Comparison of ENCODE assay signal across 21 mouse cellular contexts in genomic region chr4:118199093-118199492, GRCm38 (mm10). TPM values are rescaled to one million over a fixed set of nuclear protein-coding genes. Genes with fewer than 3 reads are reported as not detected.
DNase-seq lines count a peak whose midpoint lies in the region; ATAC-seq and TF ChIP-seq lines count a peak whose summit lies in the region.
"Had no signal": no experiment of that assay in that cellular context is flagged by ENCODE, and none has a peak within 500 bp of the region (broad histone marks: within the 10 kb centered on the region; RNA-seq: fewer than 3 reads in every experiment).

No protein-coding gene starts in this region.

- in situ Hi-C loops in ES-E14 (cut with MboI; ENCODE audit: low sequenced_read_pairs in 2 of 2, unreplicated experiment in 2 of 2) = no loop called here

- peak; percentile 56; the same call in 1 of the 2 replicates for ATAC-seq in liver, postnatal 0 days
- ATAC-seq in stomach, embryonic 16.5 days (ENCODE audit: insufficient read depth, low FRiP score) = no peak
- ATAC-seq: forebrain, embryonic 13.5 days; forebrain, embryonic 15.5 days; forebrain, postnatal 0 days had no signal

- no peaks in the 10 kb centered on the region for H3K36me3 ChIP-seq in liver, postnatal 0 days (replicated peaks; ENCODE audit: insufficient read depth, low read length)
- no peaks in the 10 kb centered on the region for H3K36me3 ChIP-seq in ES-Bruce4 (ENCODE audit: control insufficient read depth, insufficient read depth, low read length, poor library complexity, severe bottlenecking)
- H3K36me3 ChIP-seq in ES-E14 (ENCODE audit: control insufficient read depth, insufficient read depth, low read length, poor library complexity, severe bottlenecking) = no peaks in the 10 kb centered on the region
- H3K36me3 ChIP-seq in stomach, embryonic 16.5 days (ENCODE audit: control insufficient read depth, insufficient read depth, low read length) = no peaks in the 10 kb centered on the region
- H3K36me3 ChIP-seq in embryonic facial prominence, embryonic 10.5 days (replicated peaks) = no peaks in the 10 kb centered on the region
- H3K36me3 ChIP-seq: embryonic facial prominence, embryonic 12.5 days; forebrain, embryonic 15.5 days had no signal

- no peaks in the 10 kb centered on the region for H3K27me3 ChIP-seq in liver, postnatal 0 days (ENCODE audit: insufficient read depth, low read length)
- H3K27me3 ChIP-seq in ES-Bruce4 (ENCODE audit: control insufficient read depth, insufficient read depth, low read length, poor library complexity, severe bottlenecking) = no peaks in the 10 kb centered on the region
- H3K27me3 ChIP-seq in stomach, embryonic 16.5 days (ENCODE audit: control insufficient read depth, insufficient read depth, low read length) = no peaks in the 10 kb centered on the region
- H3K27me3 ChIP-seq in embryonic facial prominence, embryonic 10.5 days (replicated peaks; ENCODE audit: low read depth, poor library complexity, severe bottlenecking) = no peaks in the 10 kb centered on the region
- H3K27me3 ChIP-seq: embryonic facial prominence, embryonic 12.5 days; forebrain, embryonic 13.5 days; forebrain, embryonic 15.5 days had no signal

- DNase-seq in liver, postnatal 0 days = no peak
- DNase-seq in liver = no peak
- DNase-seq in ES-E14 (ENCODE audit: low read depth, low spot score) = no peak
- no peak for DNase-seq in embryonic facial prominence, embryonic 10.5 days (ENCODE audit: low spot score)
- DNase-seq in ovary, postnatal 10 days (ENCODE audit: low spot score) = no peak
- DNase-seq in right cerebral cortex, adult 18-20 months = no peak
- DNase-seq: adrenal gland, adult 2 months; adrenal gland, postnatal 10 days; adrenal gland, postnatal 25 days; cerebellum, adult 11 months; cerebellum, adult 18-20 months; cerebellum, adult 8-10 months; cerebellum, adult 9-11 months; cerebellum, postnatal 14 days; cerebellum, postnatal 36 days; forebrain, postnatal 0 days had no signal

- no peak overlapping the region for H3K9ac ChIP-seq in liver, postnatal 0 days (replicated peaks)
- H3K9ac ChIP-seq in ES-Bruce4 (ENCODE audit: low read depth, poor library complexity, severe bottlenecking) = no peak overlapping the region
- H3K9ac ChIP-seq in ES-E14 (ENCODE audit: insufficient read depth, low read depth, low read length, poor library complexity, severe bottlenecking) = no peak overlapping the region
- H3K9ac ChIP-seq in stomach, embryonic 16.5 days (ENCODE audit: low read length) = no peak overlapping the region
- H3K9ac ChIP-seq: embryonic facial prominence, embryonic 12.5 days; forebrain, embryonic 13.5 days; forebrain, embryonic 15.5 days; forebrain, postnatal 0 days had no signal

- TF ChIP-seq CTCF in liver, postnatal 0 days (IDR thresholded peaks at IDR 0.05; ENCODE audit: low read depth) = no peak
- TF ChIP-seq CTCF in ES-Bruce4 (IDR thresholded peaks at IDR 0.05; ENCODE audit: low read depth, low read length) = no peak

- WGBS in liver, postnatal 0 days (ENCODE audit: insufficient replicate concordance) = 80% methylated on average over 2 of the region's 2 CpGs
- whole genome bisulfite sequencing in stomach, embryonic 16.5 days = 83% methylated on average over 2 of the region's 2 CpGs
- 88% methylated on average over 2 of the region's 2 CpGs for WGBS in embryonic facial prominence, embryonic 10.5 days

- no peaks in the 10 kb centered on the region for H3K4me1 ChIP-seq in liver, postnatal 0 days (ENCODE audit: insufficient read depth)
- H3K4me1 ChIP-seq in ES-Bruce4 (ENCODE audit: control insufficient read depth, insufficient read depth, low read length) (peaks cover 2% of the 10 kb centered on the region), ES-E14 (ENCODE audit: control insufficient read depth in 2 of 2, insufficient read depth in 2 of 2, low read length in 2 of 2, poor library complexity in 1 of 2) (no peaks in the 10 kb centered on the region)
- no peaks in the 10 kb centered on the region for H3K4me1 ChIP-seq in stomach, embryonic 16.5 days (ENCODE audit: control insufficient read depth, insufficient read depth, low read length)
- peaks cover 5% of the 10 kb centered on the region; the same call in 1 of the 2 replicates for H3K4me1 ChIP-seq in embryonic facial prominence, embryonic 10.5 days
- H3K4me1 ChIP-seq: embryonic facial prominence, embryonic 12.5 days; forebrain, embryonic 13.5 days; forebrain, embryonic 15.5 days had no signal

- TF ChIP-seq EP300 in liver, postnatal 0 days (IDR thresholded peaks at IDR 0.05; ENCODE audit: low read depth) = no peak
- no peak for TF ChIP-seq EP300 in ES-Bruce4 (IDR thresholded peaks at IDR 0.05; ENCODE audit: insufficient read depth, low read depth, low read length)

- 0 out of 2 replicates have a peak overlapping the region, but pooled peaks have one; percentile 6 for H3K27ac ChIP-seq in liver, postnatal 0 days (ENCODE audit: low read depth)
- H3K27ac ChIP-seq in ES-Bruce4 (ENCODE audit: insufficient read depth, low read length) (0 out of 2 replicates have a peak overlapping the region, but pooled peaks have one; percentile 15), ES-E14 (ENCODE audit: insufficient read depth, low read depth, low read length, poor library complexity, severe bottlenecking) (peak overlapping the region; percentile 64; the same call in 1 of the 2 replicates)
- H3K27ac ChIP-seq in stomach, embryonic 16.5 days (ENCODE audit: low read length) = peak overlapping the region; percentile 17; the same call in 1 of the 2 replicates
- no peak overlapping the region for H3K27ac ChIP-seq in embryonic facial prominence, embryonic 10.5 days (replicated peaks)
- H3K27ac ChIP-seq: embryonic facial prominence, embryonic 12.5 days; forebrain, embryonic 13.5 days; forebrain, embryonic 15.5 days had no signal

- no peak overlapping the region for H3K4me3 ChIP-seq in liver, postnatal 0 days (ENCODE audit: low read depth, low read length)
- no peak overlapping the region for H3K4me3 ChIP-seq in ES-Bruce4 (ENCODE audit: low read depth, low read length)
- no peak overlapping the region for H3K4me3 ChIP-seq in ES-E14 (ENCODE audit: insufficient read depth in 1 of 2, low read depth in 1 of 2, low read length in 2 of 2, poor library complexity in 1 of 2, severe bottlenecking in 1 of 2)
- H3K4me3 ChIP-seq in stomach, embryonic 16.5 days (replicated peaks; ENCODE audit: low read length) = no peak overlapping the region
- no peak overlapping the region for H3K4me3 ChIP-seq in embryonic facial prominence, embryonic 10.5 days
- H3K4me3 ChIP-seq: embryonic facial prominence, embryonic 12.5 days; forebrain, embryonic 13.5 days; forebrain, embryonic 15.5 days had no signal

- H3K9me3 ChIP-seq in liver, postnatal 0 days (ENCODE audit: low read length) = no peaks in the 10 kb centered on the region
- H3K9me3 ChIP-seq in ES-Bruce4 (replicated peaks; ENCODE audit: control insufficient read depth, insufficient read depth, low read length, poor library complexity, severe bottlenecking) (no peaks in the 10 kb centered on the region), ES-E14 (ENCODE audit: control insufficient read depth, insufficient read depth, low read depth, low read length) (no peaks in the 10 kb centered on the region)
- no peaks in the 10 kb centered on the region for H3K9me3 ChIP-seq in stomach, embryonic 16.5 days (replicated peaks; ENCODE audit: control insufficient read depth, low read length)
- no peaks in the 10 kb centered on the region for H3K9me3 ChIP-seq in embryonic facial prominence, embryonic 10.5 days
- H3K9me3 ChIP-seq: forebrain, embryonic 13.5 days; forebrain, embryonic 15.5 days had no signal

- TF ChIP-seq POLR2A in ES-Bruce4 (IDR thresholded peaks at IDR 0.05; ENCODE audit: insufficient read depth, low read length) = no peak

- H3K4me2 ChIP-seq in liver, postnatal 0 days (ENCODE audit: low read depth, low read length) = no peak overlapping the region
- H3K4me2 ChIP-seq in stomach, embryonic 16.5 days (ENCODE audit: low read depth, low read length) = no peak overlapping the region
- H3K4me2 ChIP-seq: embryonic facial prominence, embryonic 12.5 days; forebrain, embryonic 13.5 days; forebrain, embryonic 15.5 days had no signal

TF ChIP-seq in ES-E14, 5 proteins besides CTCF, POLR2A, EP300 and RAD21:
- no peak for TF ChIP-seq MAFK (IDR thresholded peaks at IDR 0.05; ENCODE audit: insufficient read depth, low read depth, low read length)
- no peak for TF ChIP-seq HCFC1 (IDR thresholded peaks at IDR 0.05; ENCODE audit: borderline replicate concordance, insufficient read depth, low read length)
- no peak for TF ChIP-seq ZC3H11A (IDR thresholded peaks at IDR 0.05; ENCODE audit: borderline replicate concordance, low read depth, low read length)
- no peak for TF ChIP-seq ZNF384 (IDR thresholded peaks at IDR 0.05; ENCODE audit: low read depth, low read length)
- no peak for TF ChIP-seq CHD2 (IDR thresholded peaks at IDR 0.05; ENCODE audit: low read depth, low read length)

RNA-seq across cellular contexts. Expression of gene Kdm4a, which starts 19.2 kb away (rescaled TPM):
- 7.0 and 7.2 TPM in 2 replicates for polyA plus RNA-seq in liver, postnatal 0 days (2015; fragmentation: Nextera tagmentation; extraction: Ambion mirVana)
- 37.2 and 41.8 TPM in 2 replicates for polyA plus RNA-seq in ES-Bruce4 (2011; ENCODE audit: insufficient read depth, insufficient read length, low read depth, missing spikeins)
- 50.2 and 57.2 TPM in 2 replicates for total RNA-seq in ES-E14 (2012; rRNA removed)
- 27.1 and 28.6 TPM in 2 replicates for polyA plus RNA-seq in stomach, embryonic 16.5 days (2015; fragmentation: Nextera tagmentation; extraction: Ambion mirVana)
- polyA plus RNA-seq in embryonic facial prominence, embryonic 10.5 days (2016; fragmentation: Nextera tagmentation; extraction: Ambion mirVana) = 33.4 and 36.6 TPM in 2 replicates
